Mouse (Mus musculus) left cerebral cortex, postnatal 36 days (tissue): ENCODE data around the gene Ltbp3. TPM values are rescaled to one million over a fixed set of nuclear protein-coding genes. Genes with fewer than 3 reads are reported as not detected.

ENCODE experiments used
- DNase-seq, 2 experiments: peaks; one replicate each; pipeline ENCODE4 v3.0.0; 2021 to 2022; ENCODE audit warnings: low spot score in 2 of 2, mixed read lengths in 1 of 2
- intact Hi-C: fragments of 180-260 bp; cut with DNase I; formaldehyde crosslinking; loops from one replicate; pipeline ENCODE4 v1.15.1; 2025
- total RNA-seq, 2 experiments: library from RNA; stranded (reverse); gene quantifications; 2 replicates each; pipeline ENCODE4 v1.2.3; 2021

The Ltbp3 gene
- total RNA-seq, 2 experiments from 2014 or later = 25.1 to 40.3 TPM

DNA sequence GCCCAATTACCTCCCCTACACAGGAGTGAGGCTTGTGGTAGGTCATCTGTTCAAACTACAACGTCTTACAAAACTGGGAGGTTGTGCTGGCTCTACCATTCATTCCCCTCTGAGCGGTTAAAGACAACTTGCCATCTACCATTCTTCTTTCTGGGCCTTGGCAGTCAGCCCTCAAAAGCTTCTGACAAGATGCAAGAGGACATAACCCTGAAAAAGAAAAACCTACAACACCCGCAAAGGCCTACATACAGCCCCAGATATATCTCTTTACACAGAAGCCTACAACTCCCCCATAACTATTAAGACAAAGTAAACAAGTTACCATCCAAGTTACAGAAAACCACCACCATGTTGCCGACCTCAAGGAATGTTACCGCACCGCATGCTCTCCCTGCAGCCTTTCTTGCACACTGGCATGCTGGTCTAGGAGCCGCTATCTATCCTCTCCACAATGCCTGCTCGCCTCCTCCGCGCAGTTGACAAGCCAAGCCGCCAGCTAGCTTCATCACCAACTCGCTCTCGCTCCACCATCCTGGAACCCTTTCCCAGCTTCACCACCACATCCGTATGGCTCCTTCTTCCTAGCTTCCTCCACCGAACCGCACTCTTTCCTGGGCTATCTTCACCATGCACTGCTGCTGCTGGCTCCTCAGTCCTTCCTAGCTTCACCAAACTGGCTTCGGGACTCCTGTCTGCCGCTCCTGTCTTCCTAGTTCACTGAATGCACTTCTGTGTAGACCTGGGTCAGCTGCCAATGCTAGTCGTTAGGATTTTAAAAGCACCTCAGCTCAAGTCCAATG lies 60.1 kb downstream of the Ltbp3 start:
- no peak for DNase-seq
- intact Hi-C loops = no loop called here

DNA sequence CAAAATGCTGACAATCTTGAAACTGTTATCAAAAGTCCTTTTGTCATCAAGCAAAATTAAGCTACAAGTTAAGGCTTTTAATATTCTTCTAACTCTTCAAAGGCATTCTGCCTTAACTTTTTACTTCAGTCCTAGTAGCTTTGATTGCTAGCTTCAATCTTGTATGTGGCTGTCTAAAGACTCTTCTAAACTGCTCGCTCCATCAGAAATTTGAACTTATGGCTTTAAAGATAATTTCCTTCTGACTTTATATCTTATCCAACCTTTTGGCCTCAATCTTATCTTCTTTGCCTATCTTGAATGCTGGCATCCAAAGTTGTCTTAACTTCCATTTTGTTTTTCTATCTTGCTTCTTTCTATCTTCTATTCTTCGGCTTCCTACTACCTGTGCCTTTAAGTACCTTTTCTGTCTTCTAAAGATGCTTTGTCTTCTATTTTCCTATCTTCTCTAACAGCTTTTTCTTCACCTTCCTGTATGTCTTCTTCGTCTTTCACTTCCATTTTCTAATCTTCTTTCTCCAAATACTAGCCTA lies 60.8 kb downstream of the Ltbp3 start:
- DNase-seq = no peak
- intact Hi-C loops = no loop called here

DNA sequence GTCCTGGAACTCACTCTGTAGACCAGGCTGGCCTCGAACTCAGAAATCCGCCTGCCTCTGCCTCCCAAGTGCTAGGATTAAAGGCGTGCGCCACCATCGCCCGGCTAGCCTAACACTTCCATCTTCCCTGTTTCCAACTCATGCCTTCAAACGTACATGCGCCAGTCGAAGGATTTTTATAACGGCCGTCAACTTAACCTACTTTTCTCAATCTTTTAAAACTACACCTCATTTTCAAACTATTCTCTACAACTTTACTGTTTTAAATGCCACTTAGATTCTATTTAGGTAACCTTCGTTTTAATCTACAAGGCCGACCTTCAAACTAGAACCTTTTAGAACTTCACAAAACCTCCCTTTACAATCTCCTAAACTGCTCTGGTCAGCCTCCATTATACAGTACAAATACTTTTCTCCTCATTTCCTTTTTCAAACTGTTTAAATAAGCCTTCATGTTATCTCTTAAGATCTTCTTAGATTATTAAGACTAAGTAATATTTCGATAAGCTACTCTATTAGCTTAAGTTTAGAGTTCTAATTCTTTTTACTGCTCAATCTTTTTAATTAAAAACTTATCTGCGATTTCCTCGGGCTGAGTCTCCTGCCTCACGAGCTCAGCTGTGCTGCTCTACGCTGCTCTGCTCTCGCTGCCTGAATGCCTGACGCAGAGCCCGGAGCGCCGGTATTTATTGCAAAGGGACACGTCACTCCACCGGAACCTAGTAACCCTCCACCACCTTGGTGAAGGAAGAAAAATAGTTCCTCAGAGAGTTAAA lies 61.5 kb downstream of the Ltbp3 start:
- intact Hi-C loops = loop anchor here (2.0 kb wide), 1 partner anchor 15 kb away; no protein-coding TSS in a partner anchor
- peak; percentile 94 to 96 for DNase-seq

DNA sequence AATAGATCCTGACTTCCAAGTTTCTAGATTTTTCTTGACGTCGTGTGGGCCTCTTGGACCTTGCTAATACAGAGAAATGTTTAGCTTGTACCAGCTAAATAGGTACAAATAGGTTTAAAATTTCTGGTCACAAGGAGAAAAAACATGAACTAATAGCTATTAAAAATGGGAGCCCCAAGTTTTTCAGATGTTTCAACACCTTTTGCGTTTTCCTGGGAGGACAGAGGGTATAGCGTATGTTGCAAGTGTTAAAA lies 62.0 kb downstream of the Ltbp3 start:
- DNase-seq = no peak
- intact Hi-C loops = loop anchor here (1.0 to 2.0 kb wide), 2 partner anchors 14 to 43 kb away; no protein-coding TSS in a partner anchor

DNA sequence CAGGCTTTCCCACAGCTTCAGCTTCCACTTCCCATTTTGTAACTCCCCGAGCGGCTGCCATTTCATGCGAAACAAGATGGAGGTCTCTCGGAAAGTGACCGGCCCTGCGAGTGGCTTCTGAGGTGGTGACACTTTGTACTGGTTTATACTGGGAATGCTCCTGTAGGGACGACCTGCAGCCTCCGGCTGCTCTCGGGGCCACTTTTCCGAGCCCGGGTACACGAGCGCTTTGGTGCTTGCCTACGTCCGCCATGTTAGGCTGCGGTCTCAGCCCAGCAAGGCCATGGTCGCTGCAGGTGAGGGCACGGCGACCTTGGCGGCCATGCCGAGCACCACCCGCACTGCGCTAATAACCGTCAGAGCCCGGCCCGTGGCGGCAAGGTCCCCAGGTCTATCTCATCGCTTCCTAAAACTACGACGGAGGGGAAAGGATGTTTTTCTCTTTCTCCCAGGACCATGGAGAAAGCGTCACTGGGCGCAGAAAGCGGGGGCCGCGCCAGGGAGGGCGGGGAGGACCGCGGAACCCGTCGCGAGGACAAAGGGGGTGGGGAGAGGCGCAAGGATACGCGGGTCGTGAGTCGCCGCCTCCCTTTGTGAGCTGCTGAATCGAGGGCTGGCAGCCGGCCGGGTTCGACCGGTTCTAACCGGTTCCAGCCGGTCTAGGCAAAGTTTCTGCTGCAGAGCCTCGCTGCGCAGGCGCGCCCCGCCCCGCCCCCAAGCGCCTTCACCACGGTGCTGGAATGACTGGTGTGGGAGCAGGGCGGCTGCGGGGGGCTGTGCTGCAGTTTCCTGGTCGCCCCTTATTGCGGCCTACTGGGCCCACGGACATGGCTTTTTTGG lies 62.6 kb downstream of the Ltbp3 start:
- intact Hi-C loops = loop anchor here (1.0 to 2.0 kb wide), 2 partner anchors 14 to 42 kb away; no protein-coding TSS in a partner anchor
- peak; percentile 99 for DNase-seq

DNA sequence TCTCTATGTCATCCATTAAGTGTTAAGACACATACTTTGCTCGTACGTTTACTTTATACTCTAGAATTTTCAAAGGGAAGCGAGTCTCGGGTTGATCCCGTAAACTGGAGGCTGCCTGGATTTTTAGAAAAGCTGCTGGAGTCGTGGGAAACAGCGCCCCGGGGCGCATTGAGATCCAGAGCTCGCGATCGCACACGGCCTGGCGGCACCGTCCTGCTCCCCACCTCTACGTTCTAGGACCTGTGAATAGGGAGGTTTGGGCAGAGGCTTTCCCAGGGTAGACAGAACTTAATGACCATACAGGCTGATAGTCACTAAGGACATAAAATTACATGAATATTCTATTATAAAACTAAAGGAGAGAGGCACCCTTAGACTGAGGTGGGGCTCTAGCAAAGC lies 63.2 kb downstream of the Ltbp3 start:
- intact Hi-C loops = loop anchor here (1.0 to 2.0 kb wide), 2 partner anchors 13 to 41 kb away; no protein-coding TSS in a partner anchor
- DNase-seq = no peak

DNA sequence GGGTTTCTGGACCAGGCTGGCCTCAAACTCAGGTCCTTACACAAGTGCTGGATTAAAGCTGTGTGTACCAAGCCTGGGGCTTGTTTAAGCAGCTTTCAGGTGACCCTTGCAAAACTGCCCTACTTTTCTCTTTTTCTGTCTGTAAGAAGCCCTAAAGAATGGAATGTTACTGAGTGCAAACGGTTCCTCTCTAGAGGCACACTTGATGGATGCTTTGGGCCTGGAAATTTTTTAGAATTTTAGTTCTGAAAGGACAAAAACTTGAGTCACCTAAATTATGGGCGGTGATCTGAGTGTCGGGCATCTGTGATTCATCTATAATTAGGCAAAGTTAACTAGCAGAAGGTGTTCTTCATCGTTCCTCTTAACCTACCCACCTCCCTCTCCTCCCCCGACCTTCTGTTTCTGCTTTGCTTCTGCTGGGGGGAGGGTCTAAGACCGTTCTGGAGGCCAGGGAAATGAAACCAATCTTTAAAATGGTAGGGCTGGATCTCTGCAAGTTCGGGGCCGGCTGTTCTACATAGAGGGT lies 63.7 kb downstream of the Ltbp3 start:
- intact Hi-C loops = no loop called here
- no peak for DNase-seq

DNA sequence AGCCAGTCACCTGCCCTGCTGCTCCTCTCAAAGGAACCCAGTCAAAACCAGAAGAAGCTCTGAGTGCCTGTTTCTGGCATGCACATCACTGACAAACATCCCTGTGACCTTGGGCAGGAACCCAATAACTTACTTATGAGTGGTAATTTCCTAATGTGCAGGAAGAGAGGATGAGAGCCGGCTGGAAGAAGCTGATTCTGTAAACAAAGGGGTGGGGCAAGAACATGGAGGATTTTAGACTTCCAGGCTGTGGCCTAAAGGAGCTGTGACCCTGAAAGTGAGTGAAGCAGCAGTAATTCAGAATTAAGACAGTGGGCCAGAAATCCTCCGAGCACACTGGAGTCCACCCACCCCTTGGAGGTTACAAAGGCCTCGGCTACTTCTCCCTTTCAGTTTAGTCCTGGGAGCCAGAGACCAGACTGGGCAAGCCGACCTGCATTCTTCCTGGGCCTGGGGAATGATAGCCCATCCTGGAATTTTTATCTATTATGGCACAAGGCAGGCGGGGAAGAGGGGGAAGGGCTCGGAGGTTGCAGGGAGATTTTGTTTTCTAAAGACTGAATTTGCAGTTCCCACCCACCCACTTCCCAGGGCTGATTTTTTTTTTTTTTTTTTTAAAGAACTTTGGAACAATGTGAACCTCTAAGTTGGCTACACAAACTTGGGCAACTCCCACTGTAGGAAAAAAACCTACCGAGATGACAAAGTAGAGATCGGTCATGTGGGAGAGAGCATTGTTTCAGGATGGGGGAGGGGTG lies 65.5 kb downstream of the Ltbp3 start:
- DNase-seq = no peak
- intact Hi-C loops = no loop called here

DNA sequence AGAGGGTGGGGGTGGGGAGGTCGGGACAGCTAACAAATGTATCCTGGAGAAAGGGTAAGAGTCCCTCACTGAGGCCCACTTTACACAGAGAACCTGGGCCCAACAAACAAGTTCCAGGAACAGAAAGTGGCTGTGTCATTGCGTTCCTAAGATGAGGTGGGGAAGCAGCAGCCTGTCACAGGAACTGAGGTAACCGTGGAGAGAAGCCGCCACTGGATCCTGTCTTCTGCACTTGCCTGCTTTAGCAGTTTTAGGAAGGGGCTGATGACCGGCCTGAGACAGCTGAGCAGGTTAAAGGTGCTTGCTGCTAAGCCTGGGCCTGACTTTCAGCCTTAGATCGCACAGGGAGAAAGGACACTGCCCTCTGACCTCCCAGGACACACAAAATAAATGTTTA lies 66.1 kb downstream of the Ltbp3 start:
- intact Hi-C loops = no loop called here
- DNase-seq = no peak

DNA sequence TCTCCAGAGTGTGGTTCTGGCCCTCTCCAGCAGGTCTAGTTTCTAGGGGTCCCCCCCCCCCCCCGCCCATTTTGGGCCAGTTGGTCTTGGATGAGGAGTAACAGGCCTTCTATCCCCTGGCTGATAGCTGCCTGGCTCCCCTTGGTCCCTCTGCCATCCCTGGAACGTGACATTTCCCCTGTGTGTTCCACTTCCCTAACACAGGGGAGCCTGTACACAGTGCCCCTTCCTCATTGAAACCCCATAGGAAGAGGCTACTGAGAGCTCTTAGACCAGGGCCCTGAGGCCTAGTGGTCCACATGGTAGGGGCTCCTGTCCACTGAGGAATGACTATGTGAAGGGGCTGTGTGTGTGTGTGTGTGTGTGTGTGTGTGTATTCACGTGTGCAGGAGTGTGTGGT lies 67.0 kb downstream of the Ltbp3 start:
- no peak for DNase-seq
- intact Hi-C loops = no loop called here

Other genes with a start within 250 kb of the Ltbp3 start
- gene 1700020D05Rik, start 237.1 kb upstream of the Ltbp3 start, total RNA-seq = 10 to 100 TPM in 1 of 2 experiments, 1 to 10 TPM in 1; 2.7 to 11.0 TPM
- gene Snx32, start 230.4 kb upstream of the Ltbp3 start, total RNA-seq = 10 to 100 TPM; 77.2 to 89.0 TPM
- gene Ovol1, start 180.3 kb upstream of the Ltbp3 start, total RNA-seq = not detected
- 1 to 10 TPM; 6.6 to 7.3 TPM for gene Ap5b1, start 172.9 kb upstream of the Ltbp3 start, total RNA-seq
- gene Rnaseh2c, start 139.0 kb upstream of the Ltbp3 start, total RNA-seq = 10 to 100 TPM; 73.2 to 74.8 TPM
- gene Kat5, start 130.7 kb upstream of the Ltbp3 start, total RNA-seq = 100 to 1,000 TPM in 1 of 2 experiments, 10 to 100 TPM in 1; 80.4 to 105 TPM
- 10 to 100 TPM; 18.1 to 19.8 TPM for gene Rela, start 103.4 kb upstream of the Ltbp3 start, total RNA-seq
- 10 to 100 TPM; 14.0 to 22.8 TPM for gene Sipa1, start 77.2 kb upstream of the Ltbp3 start, total RNA-seq
- 10 to 100 TPM; 17.3 to 19.2 TPM for gene Map3k11, start 52.2 kb upstream of the Ltbp3 start, total RNA-seq
- 10 to 100 TPM; 66.1 to 83.1 TPM for gene Pcnx3, start 52.0 kb upstream of the Ltbp3 start, total RNA-seq
- not detected for gene Kcnk7, start 36.5 kb upstream of the Ltbp3 start, total RNA-seq
- 10 to 100 TPM; 22.9 to 27.1 TPM for gene Ehbp1l1, start 14.6 kb upstream of the Ltbp3 start, total RNA-seq
- gene Fam89b, start 11.3 kb upstream of the Ltbp3 start, total RNA-seq = 10 to 100 TPM; 26.8 to 28.7 TPM
- gene Scyl1, start 30.5 kb downstream of the Ltbp3 start, total RNA-seq = 10 to 100 TPM; 90.5 to 98.8 TPM
- gene Frmd8, start 134.4 kb downstream of the Ltbp3 start, total RNA-seq = 10 to 100 TPM; 11.6 to 13.3 TPM
- gene Slc25a45, start 136.9 kb downstream of the Ltbp3 start, total RNA-seq = 1 to 10 TPM; 3.0 to 4.1 TPM
- gene Tigd3, start 153.2 kb downstream of the Ltbp3 start, total RNA-seq = 1 to 10 TPM; 4.3 to 4.5 TPM
- gene Dpf2, start 172.1 kb downstream of the Ltbp3 start, total RNA-seq = 10 to 100 TPM; 77.5 to 96.5 TPM
- 1 to 10 TPM; 5.5 to 8.3 TPM for gene Cdc42ep2, start 183.9 kb downstream of the Ltbp3 start, total RNA-seq
- gene Pola2, start 223.3 kb downstream of the Ltbp3 start, total RNA-seq = 1 to 10 TPM; 4.6 to 5.5 TPM
- gene Slc22a20, start 245.2 kb downstream of the Ltbp3 start, total RNA-seq = not detected